Mouse (Mus musculus) left cerebral cortex, postnatal 10 days (tissue): Measurements from ENCODE around the gene Gm16506. TPM values are rescaled to one million over a fixed set of nuclear protein-coding genes. Genes with fewer than 3 reads are reported as not detected.
"Not testable (repeated sequence)": the region's sequence is repeated elsewhere in the genome, so short reads cannot be mapped to it uniquely, and the experiment has no call there.

Experiments
- DNase-seq, 2 experiments: peaks; one replicate each; pipeline ENCODE4 v3.0.0; 2021 to 2022; ENCODE audit warnings: low spot score in 2 of 2, mixed read lengths in 1 of 2; ENCODE audit errors: extremely low spot score in 1 of 2
- intact Hi-C: fragments of 180-260 bp; cut with DNase I; formaldehyde crosslinking; loops from one replicate; pipeline ENCODE4 v1.15.1; 2025
- total RNA-seq, 2 experiments: library from RNA; stranded (reverse); gene quantifications; 2 replicates each; pipeline ENCODE4 v1.2.3; 2021

The Gm16506 gene
- total RNA-seq, result not detected

- intact Hi-C loops, DNase-seq: not testable (repeated sequence)
Observed at GRCm38 (mm10) chr14:43727385-43727784, at the start of gene Gm16506. Gm16506 (minus strand) TSS chr14:43727485.

DNA sequence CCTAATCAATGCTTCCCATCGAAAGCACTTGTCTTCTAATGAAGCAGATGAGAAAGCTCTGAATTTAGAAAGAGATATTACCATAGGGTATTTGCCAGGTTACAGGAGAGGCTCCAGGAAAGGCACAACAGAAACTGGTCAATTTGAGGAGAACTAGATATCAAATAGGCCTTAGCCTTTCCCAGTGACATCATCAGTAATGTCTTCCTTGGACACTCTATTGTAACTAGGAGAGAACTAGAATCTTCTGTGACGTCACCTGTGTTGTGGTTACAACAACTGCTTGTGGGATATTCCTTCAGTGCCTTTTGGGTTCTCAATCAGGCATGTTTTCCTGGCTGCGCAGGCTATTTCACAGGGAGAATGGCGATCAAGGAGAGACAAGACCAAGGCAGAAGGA lies 20.3 kb upstream of the Gm16506 start, which contains the start of gene Gm6526:
Gene Gm6526, plus strand, starts transcription at position 301 of the 400 bp plus-strand sequence.
- DNase-seq, intact Hi-C loops: not testable (repeated sequence)

GRCm38 (mm10) chr14:43697621-43698020 lies 29.7 kb downstream of the Gm16506 start, which contains the start of gene Gm7324:
Gm7324 (plus strand) TSS chr14:43697828.
- DNase-seq, intact Hi-C loops: not testable (repeated sequence)

DNA sequence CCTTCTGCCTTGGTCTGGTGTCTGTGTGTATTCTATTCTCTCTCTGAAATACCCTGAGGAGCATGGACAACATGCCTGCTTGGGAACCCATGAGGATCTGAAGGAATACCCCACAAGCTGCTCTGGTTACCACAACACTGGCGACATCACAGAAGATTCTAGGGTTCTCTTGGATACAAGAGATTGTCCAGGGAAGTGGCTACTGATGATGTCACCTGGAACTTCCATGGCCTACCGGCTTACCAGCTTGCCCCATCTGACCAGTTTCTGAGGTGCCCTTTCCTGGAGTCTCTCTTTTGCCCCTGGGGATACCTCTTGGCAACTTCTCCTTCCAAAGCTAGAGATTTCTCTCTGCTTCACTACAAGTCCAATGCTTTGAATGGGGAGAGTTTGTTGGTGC lies 50.2 kb downstream of the Gm16506 start, which contains the start of gene Gm8165:
Gene Gm8165, minus strand, starts transcription at position 101 of the 400 bp plus-strand sequence.
- DNase-seq, intact Hi-C loops: not testable (repeated sequence)

Other genes with a start within 250 kb of the Gm16506 start
- gene Gm5799, start 183.9 kb downstream of the Gm16506 start, total RNA-seq, result under 1 TPM in 1 of 2 experiments, not detected in 1; 0.64 TPM
- not detected for gene Gm17654, start 148.3 kb downstream of the Gm16506 start, total RNA-seq
- not detected for gene Gm10375, start 119.5 kb downstream of the Gm16506 start, total RNA-seq
- not detected for gene Gm8165, start 50.3 kb downstream of the Gm16506 start, total RNA-seq
- 1 to 10 TPM; 1.7 to 2.4 TPM for gene Gm7324, start 29.7 kb downstream of the Gm16506 start, total RNA-seq
- gene Gm6526, start 20.4 kb upstream of the Gm16506 start, total RNA-seq, result not detected
- gene Gm8180, start 57.3 kb upstream of the Gm16506 start, total RNA-seq, result not detected
- not detected for gene Ear1, start 148.0 kb upstream of the Gm16506 start, total RNA-seq
- gene Ear10, start 196.1 kb upstream of the Gm16506 start, total RNA-seq, result not detected
- under 1 TPM; 0.22 to 0.45 TPM for gene Gm8113, start 197.9 kb upstream of the Gm16506 start, total RNA-seq
- gene Ang5, start 229.6 kb upstream of the Gm16506 start, total RNA-seq, result not detected